Mouse (Mus musculus): ENCODE data around the gene Tnfrsf13c. TPM values are rescaled to one million over a fixed set of nuclear protein-coding genes. Genes with fewer than 3 reads are reported as not detected.
A peak's percentile ranks its signal among the peaks of the same experiment; 100 is the strongest.
"Not testable (repeated sequence)": the region's sequence is repeated elsewhere in the genome, so short reads cannot be mapped to it uniquely, and the experiment has no call there.

Gene Tnfrsf13c
- polyA plus RNA-seq, 1 experiment: not detected

- H3K4me3 ChIP-seq (ENCODE audit: insufficient read depth, low read depth, low read length): no peak within 1 kb of the TSS
- peaks cover 8% of the 10 kb centered on the region for H3K4me1 ChIP-seq (ENCODE audit: control insufficient read depth, insufficient read depth, low read length)
- TF ChIP-seq POLR2A (IDR thresholded peaks at IDR 0.05; ENCODE audit: insufficient read depth, low read depth, low read length) (no peak), CTCF (IDR thresholded peaks at IDR 0.05; ENCODE audit: insufficient read depth, low read depth, low read length) (no peak)
- WGBS: 90% methylated on average over 6 of the region's 6 CpGs
- no peak within 1 kb of the TSS for H3K27ac ChIP-seq (ENCODE audit: insufficient read depth, low read depth, low read length)
These were observed 27.9 kb upstream of the Tnfrsf13c start, which contains the start of gene 1500009C09Rik for GRCm38 (mm10) chr15:82252097-82252496. 1500009C09Rik (plus strand) TSS chr15:82252397.

- 90% methylated on average over 3 of the region's 3 CpGs for WGBS
- no peak overlapping the region for H3K4me3 ChIP-seq (ENCODE audit: insufficient read depth, low read depth, low read length)
- peaks cover 8% of the 10 kb centered on the region for H3K4me1 ChIP-seq (ENCODE audit: control insufficient read depth, insufficient read depth, low read length)
- no peak overlapping the region for H3K27ac ChIP-seq (ENCODE audit: insufficient read depth, low read depth, low read length)
- TF ChIP-seq CTCF (IDR thresholded peaks at IDR 0.05; ENCODE audit: insufficient read depth, low read depth, low read length): no peak
- no peak for TF ChIP-seq POLR2A (IDR thresholded peaks at IDR 0.05; ENCODE audit: insufficient read depth, low read depth, low read length)
These were observed 27.4 kb upstream of the Tnfrsf13c start for GRCm38 (mm10) chr15:82251579-82251978.

- WGBS: 83% methylated on average over 3 of the region's 3 CpGs
- TF ChIP-seq POLR2A (IDR thresholded peaks at IDR 0.05; ENCODE audit: insufficient read depth, low read depth, low read length): no peak
- no peak for TF ChIP-seq CTCF (IDR thresholded peaks at IDR 0.05; ENCODE audit: insufficient read depth, low read depth, low read length)
- no peak overlapping the region for H3K4me3 ChIP-seq (ENCODE audit: insufficient read depth, low read depth, low read length)
- no peak overlapping the region for H3K27ac ChIP-seq (ENCODE audit: insufficient read depth, low read depth, low read length)
- H3K4me1 ChIP-seq (ENCODE audit: control insufficient read depth, insufficient read depth, low read length): no peaks in the 10 kb centered on the region
These were observed 23.1 kb upstream of the Tnfrsf13c start for GRCm38 (mm10) chr15:82247131-82247776.

GRCm38 (mm10) chr15:82244805-82245161 is 20.6 kb upstream of the Tnfrsf13c start:
- H3K27ac ChIP-seq (ENCODE audit: insufficient read depth, low read depth, low read length); H3K4me1 ChIP-seq (ENCODE audit: control insufficient read depth, insufficient read depth, low read length): not testable (repeated sequence)
- H3K4me3 ChIP-seq (ENCODE audit: insufficient read depth, low read depth, low read length): 0 out of 2 replicates have a peak overlapping the region, but pooled peaks have one; percentile 70
- 19% methylated on average over 9 of the region's 9 CpGs for WGBS

GRCm38 (mm10) chr15:82244115-82244804 is 20.1 kb upstream of the Tnfrsf13c start, which contains the start of gene Cenpm:
Cenpm (minus strand) TSS chr15:82244748.
- Histone ChIP-seq H3K4me3 (ENCODE audit: insufficient read depth, low read depth, low read length) (peak within 1 kb of the TSS; percentile 70), H3K4me1 (ENCODE audit: control insufficient read depth, insufficient read depth, low read length) (no peaks in the 10 kb centered on the region), H3K27ac (ENCODE audit: insufficient read depth, low read depth, low read length) (no peak within 1 kb of the TSS)
- no peak for TF ChIP-seq CTCF (IDR thresholded peaks at IDR 0.05; ENCODE audit: insufficient read depth, low read depth, low read length)
- under 1% methylated on average over 65 of the region's 65 CpGs for WGBS

GRCm38 (mm10) chr15:82243742-82244114 is 19.6 kb upstream of the Tnfrsf13c start:
- Histone ChIP-seq H3K27ac (ENCODE audit: insufficient read depth, low read depth, low read length) (no peak overlapping the region), H3K4me3 (ENCODE audit: insufficient read depth, low read depth, low read length) (peak overlapping the region; percentile 70), H3K4me1 (ENCODE audit: control insufficient read depth, insufficient read depth, low read length) (no peaks in the 10 kb centered on the region)
- WGBS: 1% methylated on average over 12 of the region's 12 CpGs
- TF ChIP-seq CTCF (IDR thresholded peaks at IDR 0.05; ENCODE audit: insufficient read depth, low read depth, low read length): no peak
- TF ChIP-seq POLR2A (IDR thresholded peaks at IDR 0.05; ENCODE audit: insufficient read depth, low read depth, low read length): no peak

- H3K4me1 ChIP-seq (ENCODE audit: control insufficient read depth, insufficient read depth, low read length): no peaks in the 10 kb centered on the region
- H3K27ac ChIP-seq (ENCODE audit: insufficient read depth, low read depth, low read length): no peak overlapping the region
- TF ChIP-seq POLR2A (IDR thresholded peaks at IDR 0.05; ENCODE audit: insufficient read depth, low read depth, low read length): no peak
- TF ChIP-seq CTCF (IDR thresholded peaks at IDR 0.05; ENCODE audit: insufficient read depth, low read depth, low read length): no peak
- WGBS: 57% methylated on average over 3 of the region's 3 CpGs
- H3K4me3 ChIP-seq (ENCODE audit: insufficient read depth, low read depth, low read length): 0 out of 2 replicates have a peak overlapping the region, but pooled peaks have one; percentile 70
These were observed 19.1 kb upstream of the Tnfrsf13c start for GRCm38 (mm10) chr15:82243311-82243710.

GRCm38 (mm10) chr15:82236565-82236964 is 12.4 kb upstream of the Tnfrsf13c start:
- no peak overlapping the region for H3K27ac ChIP-seq (ENCODE audit: insufficient read depth, low read depth, low read length)
- H3K4me3 ChIP-seq (ENCODE audit: insufficient read depth, low read depth, low read length): no peak overlapping the region
- TF ChIP-seq CTCF (IDR thresholded peaks at IDR 0.05; ENCODE audit: insufficient read depth, low read depth, low read length) (peak; percentile 91), POLR2A (IDR thresholded peaks at IDR 0.05; ENCODE audit: insufficient read depth, low read depth, low read length) (no peak)
- WGBS: 16% methylated on average over 5 of the region's 5 CpGs
- peaks cover 8% of the 10 kb centered on the region; the same call in 1 of the 2 replicates for H3K4me1 ChIP-seq (ENCODE audit: control insufficient read depth, insufficient read depth, low read length)

GRCm38 (mm10) chr15:82235661-82236060 is 11.5 kb upstream of the Tnfrsf13c start:
- WGBS: 79% methylated on average over 10 of the region's 10 CpGs
- Histone ChIP-seq H3K4me3 (ENCODE audit: insufficient read depth, low read depth, low read length) (no peak overlapping the region), H3K4me1 (ENCODE audit: control insufficient read depth, insufficient read depth, low read length) (peaks cover 9% of the 10 kb centered on the region; the same call in 1 of the 2 replicates), H3K27ac (ENCODE audit: insufficient read depth, low read depth, low read length) (no peak overlapping the region)
- TF ChIP-seq POLR2A (IDR thresholded peaks at IDR 0.05; ENCODE audit: insufficient read depth, low read depth, low read length) (no peak), CTCF (IDR thresholded peaks at IDR 0.05; ENCODE audit: insufficient read depth, low read depth, low read length) (no peak)
